Mouse (Mus musculus) intestine, embryonic 15.5 days (tissue): ENCODE measurements around the gene Dio3. TPM values are rescaled to one million over a fixed set of nuclear protein-coding genes. Genes with fewer than 3 reads are reported as not detected.

ENCODE experiments used
- polyA plus RNA-seq: library from polyadenylated mRNA; unstranded; fragments of >200 nt; fragmentation: Nextera tagmentation; extraction: Ambion mirVana; gene quantifications from 2 replicates; pipeline ENCODE4 v1.2.1, GENCODE M21; 2015

The Dio3 gene
- polyA plus RNA-seq, 1 experiment from 2014 or later: 2.2 TPM

Other genes starting within 250 kb of the Dio3 start
- 140 and 162 TPM in 2 replicates for gene Ppp2r5c, start 168.1 kb downstream of the Dio3 start, polyA plus RNA-seq